Mouse (Mus musculus) lung, postnatal 0 days (tissue): ENCODE measurements around the gene Mmp14.

Experiments used
- CTCF ChIP-seq: IDR thresholded peaks from 2 replicates; pipeline ENCODE4 v1.5.1; 2016; ENCODE audit warnings: antibody characterized with exemption, mild to moderate bottlenecking
- EP300 ChIP-seq: IDR thresholded peaks from 2 replicates; pipeline ENCODE4 v1.6.1; 2016; ENCODE audit warnings: antibody characterized with exemption, mild to moderate bottlenecking, control low read depth

- TF ChIP-seq CTCF (no peak), EP300 (no peak)
These were observed 40.6 kb upstream of the Mmp14 start for GRCm38 (mm10) chr14:54390843-54391242.
